Mouse (Mus musculus): Measurements from ENCODE around the gene 4930518I15Rik.
"Not testable (repeated sequence)": the region's sequence is repeated elsewhere in the genome, so short reads cannot be mapped to it uniquely, and the experiment has no call there.

The 4930518I15Rik gene

GRCm38 (mm10) chr2:156843331-156843730 lies 14.4 kb downstream of the 4930518I15Rik start:
- DNase-seq (ENCODE audit: low spot score), result no peak

GRCm38 (mm10) chr2:156842711-156843110 lies 15.0 kb downstream of the 4930518I15Rik start:
- DNase-seq (ENCODE audit: low spot score), result no peak

GRCm38 (mm10) chr2:156841841-156842706 lies 15.7 kb downstream of the 4930518I15Rik start:
- DNase-seq (ENCODE audit: low spot score), result peak; percentile 20

GRCm38 (mm10) chr2:156841028-156841840 lies 16.5 kb downstream of the 4930518I15Rik start:
- DNase-seq (ENCODE audit: low spot score), result peak; percentile 32

GRCm38 (mm10) chr2:156840301-156841027 lies 17.3 kb downstream of the 4930518I15Rik start:
- DNase-seq (ENCODE audit: low spot score), result peak; percentile 11

- DNase-seq (ENCODE audit: low spot score), result peak; percentile 71
Observed at GRCm38 (mm10) chr2:156839319-156840191, 18.2 kb downstream of the 4930518I15Rik start, which contains the start of gene Tgif2. Gene Tgif2 (plus strand): TSS chr2:156840007.

- no peak for DNase-seq (ENCODE audit: low spot score)
Observed at GRCm38 (mm10) chr2:156838839-156839238, 18.9 kb downstream of the 4930518I15Rik start.

GRCm38 (mm10) chr2:156834336-156834735 lies 23.4 kb downstream of the 4930518I15Rik start:
- DNase-seq (ENCODE audit: low spot score), result no peak

- DNase-seq (ENCODE audit: low spot score), result not testable (repeated sequence)
Observed at GRCm38 (mm10) chr2:156825128-156825527, 32.6 kb downstream of the 4930518I15Rik start.

- no peak for DNase-seq (ENCODE audit: low spot score)
Observed at GRCm38 (mm10) chr2:156816116-156816515, 41.6 kb downstream of the 4930518I15Rik start.

GRCm38 (mm10) chr2:156815412-156815811 lies 42.3 kb downstream of the 4930518I15Rik start:
- DNase-seq (ENCODE audit: low spot score), result no peak

- DNase-seq (ENCODE audit: low spot score), result no peak
Observed at GRCm38 (mm10) chr2:156814893-156815292, 42.9 kb downstream of the 4930518I15Rik start.

GRCm38 (mm10) chr2:156814344-156814801 lies 43.4 kb downstream of the 4930518I15Rik start:
- DNase-seq (ENCODE audit: low spot score), result no peak

GRCm38 (mm10) chr2:156811556-156811955 lies 46.2 kb downstream of the 4930518I15Rik start:
- DNase-seq (ENCODE audit: low spot score), result no peak

- DNase-seq (ENCODE audit: low spot score), result peak; percentile 15
Observed at GRCm38 (mm10) chr2:156810716-156811115, 47.0 kb downstream of the 4930518I15Rik start.

GRCm38 (mm10) chr2:156809579-156809978 lies 48.2 kb downstream of the 4930518I15Rik start:
- DNase-seq (ENCODE audit: low spot score), result peak; percentile 69

- DNase-seq (ENCODE audit: low spot score), result no peak
Observed at GRCm38 (mm10) chr2:156806886-156807285, 50.9 kb downstream of the 4930518I15Rik start.

Data from lung, postnatal 25 days (tissue).